Mouse (Mus musculus): ENCODE results near the gene Gm2696. TPM values are rescaled to one million over a fixed set of nuclear protein-coding genes. Genes with fewer than 3 reads are reported as not detected.
"Not testable (repeated sequence)": the region's sequence is repeated elsewhere in the genome, so short reads cannot be mapped to it uniquely, and the experiment has no call there.

The Gm2696 gene
- polyA plus RNA-seq (2017; shearing (Covaris generic)): not detected

- no peak for ATAC-seq
These were observed at the start of gene Gm2696 for GRCm38 (mm10) chr10:77814382-77814781. TSS of gene Gm2696 (plus strand) at chr10:77814682.

DNA sequence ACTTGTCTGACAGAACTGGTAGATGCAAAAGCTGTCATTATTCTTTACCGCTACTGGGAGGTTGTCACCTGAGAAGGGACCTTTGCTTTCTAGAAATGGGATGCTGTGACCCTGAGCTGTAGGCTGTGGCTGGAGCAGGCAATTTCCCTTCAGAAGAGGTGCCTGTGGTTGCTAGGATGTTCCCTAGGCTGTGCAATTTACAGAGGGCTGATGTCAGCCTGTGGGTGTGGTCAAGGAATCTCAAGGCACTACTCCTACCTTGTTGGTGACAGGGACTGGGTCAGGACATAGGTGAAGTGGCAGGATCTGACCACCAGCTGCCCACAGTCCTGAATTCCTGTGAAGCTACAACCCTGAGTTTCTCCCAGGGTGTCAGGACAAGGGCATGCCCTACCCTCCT, 44.8 kb upstream of the Gm2696 start:
- ATAC-seq: no peak

- not testable (repeated sequence) for ATAC-seq
These were observed 43.3 kb upstream of the Gm2696 start, which contains the start of gene Gm3238 for GRCm38 (mm10) chr10:77771225-77771624. TSS of gene Gm3238 (minus strand) at chr10:77771325.

GRCm38 (mm10) chr10:77772142-77772541, 42.3 kb upstream of the Gm2696 start:
- not testable (repeated sequence) for ATAC-seq

GRCm38 (mm10) chr10:77776844-77777243, 37.6 kb upstream of the Gm2696 start, which contains the start of gene Gm7138:
TSS of gene Gm7138 (minus strand) at chr10:77776944.
- not testable (repeated sequence) for ATAC-seq

DNA sequence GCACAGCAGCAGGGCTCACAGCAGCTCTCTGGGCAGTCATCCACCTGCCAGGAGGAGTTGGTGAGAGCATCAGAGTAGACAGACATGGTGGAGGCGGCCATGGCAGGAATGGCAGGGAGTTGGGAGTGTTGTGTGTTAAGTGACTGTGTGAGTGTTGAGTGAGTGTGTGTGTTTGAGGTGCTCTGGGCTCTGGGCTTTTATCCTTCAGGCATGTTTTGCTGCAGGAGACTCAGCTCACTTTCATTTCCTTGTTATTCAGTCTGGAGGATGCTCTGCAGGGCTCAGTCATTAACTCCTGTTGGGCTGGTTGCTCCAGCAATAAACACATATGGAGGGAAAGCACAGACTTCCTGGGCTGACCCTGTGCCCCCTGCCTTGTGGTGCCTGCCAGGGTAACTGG, 32.0 kb upstream of the Gm2696 start, which contains the start of gene Gm3250:
Gene Gm3250, minus strand, starts transcription at position 101 of the 400 bp plus-strand sequence.
- ATAC-seq: not testable (repeated sequence)

DNA sequence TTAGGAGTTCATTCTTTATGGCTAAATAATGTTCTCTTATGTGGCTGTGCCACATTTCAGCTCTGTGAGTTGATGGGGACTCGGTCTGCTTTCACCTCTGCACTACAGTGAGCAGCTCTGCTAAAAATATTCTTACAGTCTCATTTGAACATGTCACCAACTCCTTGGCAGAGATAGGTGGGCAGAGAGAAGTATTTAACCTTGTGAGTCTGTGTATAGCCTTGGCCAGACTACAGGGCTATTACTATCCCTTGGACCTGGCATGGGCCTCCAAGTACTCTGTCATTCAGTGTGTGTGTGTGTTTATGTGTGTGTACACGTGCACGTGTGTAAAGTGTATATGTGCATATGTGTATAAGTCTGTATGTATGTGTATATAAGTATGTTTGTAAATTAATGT, 31.1 kb upstream of the Gm2696 start:
- not testable (repeated sequence) for ATAC-seq

- ATAC-seq: not testable (repeated sequence)
These were observed 26.6 kb upstream of the Gm2696 start, which contains the start of gene Gm7137 for GRCm38 (mm10) chr10:77787876-77788275. TSS of gene Gm7137 (minus strand) at chr10:77788200.

DNA sequence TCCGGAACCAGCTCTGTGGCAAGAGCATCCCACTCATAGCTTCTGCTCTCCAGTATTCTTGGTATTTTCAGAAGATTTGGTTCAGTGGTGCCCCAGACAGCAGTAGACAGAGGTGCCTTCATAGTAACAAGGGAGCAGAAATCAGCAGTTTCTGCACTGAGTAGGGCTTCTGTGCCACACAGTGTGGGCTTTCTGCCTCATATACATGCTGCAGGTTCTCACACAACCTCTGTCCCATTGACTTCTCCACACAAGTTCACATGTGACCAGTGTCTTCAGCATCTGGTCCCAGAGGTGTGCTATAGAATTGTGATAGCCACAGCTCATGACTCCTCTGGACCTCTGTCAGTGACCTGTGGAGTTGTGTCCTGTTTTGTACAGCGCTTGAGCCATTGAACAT, 25.9 kb upstream of the Gm2696 start:
- ATAC-seq: no peak

- no peak for ATAC-seq
These were observed 19.5 kb upstream of the Gm2696 start, which contains the start of gene Gm9639 for GRCm38 (mm10) chr10:77794976-77795375. TSS of gene Gm9639 (minus strand) at chr10:77795076.

GRCm38 (mm10) chr10:77797677-77798076, 16.8 kb upstream of the Gm2696 start:
- no peak for ATAC-seq

- ATAC-seq: not testable (repeated sequence)
These were observed 16.1 kb upstream of the Gm2696 start for GRCm38 (mm10) chr10:77798164-77798920.

GRCm38 (mm10) chr10:77798921-77799508, 15.5 kb upstream of the Gm2696 start, which contains the start of gene Gm19668:
TSS of gene Gm19668 (minus strand) at chr10:77799133.
- ATAC-seq: no peak

DNA sequence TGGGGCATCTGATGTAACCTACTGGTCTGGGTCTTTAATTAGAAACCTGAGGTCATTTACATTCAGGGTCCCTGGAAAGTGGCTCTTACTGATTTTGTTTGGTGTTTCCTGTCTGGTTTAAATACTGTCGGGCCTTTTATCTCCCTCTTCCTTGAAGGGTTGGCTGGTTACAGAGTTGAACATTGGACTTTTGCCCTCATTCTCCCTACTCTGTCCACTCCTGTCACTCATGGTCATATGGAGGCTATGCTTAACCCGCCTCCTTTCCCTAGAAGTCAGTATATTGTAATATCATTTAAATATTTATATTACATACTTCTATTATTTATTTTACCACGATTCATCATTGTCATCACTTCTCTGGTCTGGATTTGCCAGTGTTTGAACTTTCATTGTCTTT, 10.4 kb upstream of the Gm2696 start:
- ATAC-seq: no peak

- no peak for ATAC-seq
These were observed 2.7 kb upstream of the Gm2696 start, which contains the start of gene Gm9507 for GRCm38 (mm10) chr10:77811743-77812142. TSS of gene Gm9507 (minus strand) at chr10:77811843.

GRCm38 (mm10) chr10:77815514-77815913, 1.0 kb downstream of the Gm2696 start:
- ATAC-seq: no peak

- no peak for ATAC-seq
These were observed 4.0 kb downstream of the Gm2696 start for GRCm38 (mm10) chr10:77818523-77818922.

DNA sequence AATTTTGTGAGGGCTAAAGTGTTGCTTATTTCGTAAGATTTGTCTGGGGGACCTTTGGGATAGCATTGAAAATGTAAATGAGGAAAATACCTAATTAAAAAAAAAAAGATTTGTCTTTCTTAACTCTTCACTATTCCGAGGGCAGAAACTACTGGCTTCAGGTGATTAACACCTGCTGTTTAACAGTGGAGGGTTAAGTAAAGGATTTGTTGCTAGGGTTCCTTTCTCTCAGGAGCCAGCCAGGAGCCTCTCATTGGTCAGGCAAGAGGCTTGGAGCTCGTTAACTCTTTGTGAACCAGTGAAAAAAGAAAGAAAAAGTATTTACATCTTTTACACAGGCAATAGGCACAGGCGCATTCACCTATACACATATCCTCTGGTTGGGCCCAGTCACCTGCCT, 4.7 kb downstream of the Gm2696 start:
- no peak for ATAC-seq

DNA sequence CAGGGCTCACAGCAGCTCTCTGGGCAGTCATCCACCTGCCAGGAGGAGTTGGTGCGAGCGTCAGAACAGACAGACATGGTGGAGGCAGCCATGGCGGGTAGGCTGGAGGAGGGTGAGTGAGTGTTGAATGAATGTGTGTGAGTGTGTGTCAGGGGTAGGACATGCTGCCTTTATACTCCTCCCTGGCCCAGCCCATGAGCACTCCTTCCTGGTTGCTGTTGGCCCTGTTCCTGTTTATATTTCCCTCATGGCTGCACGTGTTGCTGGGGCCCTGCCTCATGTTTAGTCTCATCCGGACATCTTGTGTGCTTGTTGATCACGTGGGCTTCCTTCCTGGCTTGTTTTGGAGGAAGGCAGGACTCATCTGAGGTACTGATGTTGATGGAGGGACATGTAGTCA, 12.5 kb downstream of the Gm2696 start, which contains the start of gene Krtap10-4:
Gene Krtap10-4, minus strand, starts transcription at position 145 of the 400 bp plus-strand sequence.
- no peak for ATAC-seq

GRCm38 (mm10) chr10:77835647-77836046, 21.2 kb downstream of the Gm2696 start, which contains the start of gene Krtap10-10:
TSS of gene Krtap10-10 (plus strand) at chr10:77835947.
- ATAC-seq: no peak

GRCm38 (mm10) chr10:77839006-77839405, 24.5 kb downstream of the Gm2696 start:
- ATAC-seq: no peak

GRCm38 (mm10) chr10:77846503-77846902, 32.0 kb downstream of the Gm2696 start, which contains the start of gene Gm36176:
TSS of gene Gm36176 (plus strand) at chr10:77846803.
- no peak for ATAC-seq

GRCm38 (mm10) chr10:77846961-77847360, 32.5 kb downstream of the Gm2696 start:
- ATAC-seq: no peak
